Mouse (Mus musculus) sigmoid colon, adult 10 weeks (tissue): ENCODE results near the gene Ttll6. TPM values are rescaled to one million over a fixed set of nuclear protein-coding genes. Genes with fewer than 3 reads are reported as not detected.

ENCODE experiments used
- polyA plus RNA-seq: library from polyadenylated mRNA; stranded (reverse); fragments of 350-450 nt; fragmentation: Illumina TruSeq; extraction: RNeasy Lipid Tissue Mini Kit (QIAGEN cat#74804); gene quantifications from one replicate; pipeline ENCODE4 v1.2.3, GENCODE M21; 2014; ENCODE audit warnings: low read depth, low replicate concordance

Ttll6 gene
- 24.0 TPM for polyA plus RNA-seq

GRCm38 (mm10) chr11:96133239-96133865 is at the start of gene Ttll6:
TSS of gene Ttll6 (plus strand) at chr11:96133786.

GRCm38 (mm10) chr11:96111751-96112150 is 21.8 kb upstream of the Ttll6 start, which contains the start of gene Calcoco2:
TSS of gene Calcoco2 (minus strand) at chr11:96111964.

GRCm38 (mm10) chr11:96193521-96194400 is 60.2 kb downstream of the Ttll6 start, which contains the start of gene Hoxb13:
TSS of gene Hoxb13 (plus strand) at chr11:96194316.

Other genes starting within 250 kb of the Ttll6 start
- 194 TPM for gene B4galnt2, start 218.9 kb upstream of the Ttll6 start, polyA plus RNA-seq
- 0.16 TPM for gene Igf2bp1, start 127.8 kb upstream of the Ttll6 start, polyA plus RNA-seq
- not detected for gene Gip, start 109.2 kb upstream of the Ttll6 start, polyA plus RNA-seq
- gene Snf8, start 98.9 kb upstream of the Ttll6 start, polyA plus RNA-seq: 24.5 TPM
- 26.5 TPM for gene Ube2z, start 68.4 kb upstream of the Ttll6 start, polyA plus RNA-seq
- gene Atp5g1, start 58.1 kb upstream of the Ttll6 start, polyA plus RNA-seq: 4.0 TPM
- gene Calcoco2, start 21.8 kb upstream of the Ttll6 start, polyA plus RNA-seq: not detected
- gene Hoxb13, start 60.5 kb downstream of the Ttll6 start, polyA plus RNA-seq: 39.6 TPM
- 92.7 TPM for gene Hoxb9, start 137.7 kb downstream of the Ttll6 start, polyA plus RNA-seq
- gene Hoxb8, start 148.1 kb downstream of the Ttll6 start, polyA plus RNA-seq: 0.25 TPM
- 2.6 TPM for gene Hoxb7, start 152.8 kb downstream of the Ttll6 start, polyA plus RNA-seq
- gene Hoxb6, start 158.7 kb downstream of the Ttll6 start, polyA plus RNA-seq: 2.7 TPM
- 2.6 TPM for gene Hoxb5, start 169.6 kb downstream of the Ttll6 start, polyA plus RNA-seq
- 2.0 TPM for gene Hoxb4, start 184.5 kb downstream of the Ttll6 start, polyA plus RNA-seq
- 5.5 TPM for gene Hoxb3, start 189.5 kb downstream of the Ttll6 start, polyA plus RNA-seq
- 2.6 TPM for gene Hoxb2, start 216.7 kb downstream of the Ttll6 start, polyA plus RNA-seq
- not detected for gene Hoxb1, start 232.0 kb downstream of the Ttll6 start, polyA plus RNA-seq